Mouse (Mus musculus) cerebellum, postnatal 10 days (tissue): ENCODE data around the gene Ppef2.

Source experiments
- DNase-seq, 2 experiments: peaks; one replicate each; pipeline ENCODE4 v3.0.0; 2021; ENCODE audit warnings: mixed read lengths in 2 of 2

Gene Ppef2

DNA sequence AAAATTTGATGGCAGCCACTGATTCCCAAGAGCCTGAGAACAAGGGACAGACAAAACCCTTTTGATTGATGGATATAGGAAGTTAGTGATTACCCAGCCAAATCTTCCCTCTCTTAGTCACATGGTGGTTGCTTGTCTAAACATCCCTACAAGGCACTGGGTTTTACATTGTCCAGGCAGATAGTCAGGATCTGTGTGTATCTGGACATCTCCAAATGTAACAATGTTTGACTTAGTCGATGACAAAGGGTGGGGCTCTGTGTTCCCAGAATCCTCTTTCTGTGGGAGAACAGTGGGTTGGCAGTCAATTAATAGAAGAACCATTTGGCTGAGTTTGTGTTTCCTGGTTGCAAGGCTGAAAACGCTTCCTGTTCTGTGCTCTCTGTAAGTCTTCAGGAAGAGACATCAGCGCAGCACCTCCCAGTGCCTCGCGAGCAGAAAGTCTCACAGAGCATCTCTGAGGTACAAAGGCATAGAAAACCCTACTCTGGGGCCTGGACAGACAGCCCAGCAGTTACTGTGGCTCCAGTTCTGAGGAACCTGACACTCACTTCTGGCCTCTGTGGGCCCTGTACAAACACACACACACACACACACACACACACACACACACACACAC is 21.0 kb downstream of the Ppef2 start:
- DNase-seq, result no peak

DNA sequence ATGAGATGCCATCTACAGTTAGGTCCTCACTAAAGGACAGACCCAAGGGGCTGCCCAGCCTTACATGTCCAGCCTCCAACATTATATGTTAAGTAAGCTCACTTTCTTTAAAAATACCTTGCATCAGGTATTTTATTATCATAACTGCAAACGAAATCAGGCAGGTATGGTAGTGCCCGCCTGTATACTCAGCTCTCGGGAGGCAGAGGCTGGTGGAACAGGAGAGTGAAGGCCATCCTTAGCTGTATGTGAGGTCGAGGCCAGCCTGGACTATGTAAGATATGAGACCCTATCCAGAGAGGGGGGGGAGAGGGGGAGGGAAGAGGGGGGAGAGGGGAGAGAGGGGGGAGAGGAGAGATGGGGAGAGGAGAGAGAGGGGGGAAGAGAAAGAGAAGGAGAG is 22.7 kb downstream of the Ppef2 start:
- no peak for DNase-seq

DNA sequence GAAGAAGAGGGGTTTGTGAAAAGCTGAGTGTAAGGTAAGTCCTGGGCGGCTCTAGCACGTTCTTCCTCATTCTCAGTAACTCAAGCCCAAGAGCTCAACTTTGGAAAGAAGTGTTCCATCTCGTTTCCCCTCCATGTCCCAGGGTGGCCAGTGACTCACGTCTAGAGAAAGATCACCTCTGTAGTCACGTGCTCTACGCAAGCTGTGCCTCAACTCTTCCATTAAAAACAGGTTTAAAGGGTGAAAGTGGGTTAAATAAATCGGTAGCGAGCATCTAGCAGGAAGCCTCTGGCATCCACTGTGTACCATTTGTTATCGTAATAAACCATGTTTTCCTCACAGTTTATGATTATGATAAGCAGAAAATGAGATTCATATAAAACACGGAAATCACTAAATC is 24.2 kb downstream of the Ppef2 start:
- DNase-seq, result no peak

DNA sequence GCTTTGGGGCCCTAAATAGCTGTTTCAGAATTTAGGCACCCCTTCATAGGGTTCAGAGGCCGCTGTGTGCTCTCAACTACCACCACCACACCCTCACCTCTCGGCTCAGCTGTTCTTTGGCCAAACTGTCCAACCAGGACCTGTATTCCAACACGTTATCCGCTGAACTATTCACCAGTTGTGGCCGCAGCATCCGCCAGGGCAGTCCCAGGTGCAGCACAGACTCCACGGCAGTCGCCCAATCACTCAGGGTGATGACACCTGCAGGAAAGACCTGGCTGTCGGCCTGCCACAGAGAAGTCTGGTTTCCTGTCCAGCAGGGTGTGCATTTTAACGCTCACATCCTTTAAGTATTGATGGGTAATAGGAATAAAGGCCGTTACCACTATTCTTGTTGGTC is 25.8 kb downstream of the Ppef2 start:
- DNase-seq, result no peak

DNA sequence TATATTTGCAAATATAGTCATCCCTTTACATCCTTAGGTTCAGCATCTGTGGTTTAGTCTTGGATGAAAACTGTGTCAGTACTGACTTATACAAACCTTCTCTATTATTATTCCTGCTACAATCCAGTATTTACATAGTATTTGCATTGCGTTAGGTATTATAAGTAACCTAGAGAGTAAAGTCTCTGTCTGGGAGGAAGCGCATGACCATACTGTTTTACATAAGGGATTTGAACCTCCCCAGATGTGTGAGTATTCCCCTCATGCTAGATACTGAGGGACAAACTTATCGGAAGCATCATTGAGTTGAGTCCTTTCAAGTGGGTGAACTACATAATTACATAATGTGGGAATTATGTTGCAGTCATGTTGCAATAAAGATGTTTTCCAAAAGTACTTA is 26.6 kb downstream of the Ppef2 start:
- no peak for DNase-seq

DNA sequence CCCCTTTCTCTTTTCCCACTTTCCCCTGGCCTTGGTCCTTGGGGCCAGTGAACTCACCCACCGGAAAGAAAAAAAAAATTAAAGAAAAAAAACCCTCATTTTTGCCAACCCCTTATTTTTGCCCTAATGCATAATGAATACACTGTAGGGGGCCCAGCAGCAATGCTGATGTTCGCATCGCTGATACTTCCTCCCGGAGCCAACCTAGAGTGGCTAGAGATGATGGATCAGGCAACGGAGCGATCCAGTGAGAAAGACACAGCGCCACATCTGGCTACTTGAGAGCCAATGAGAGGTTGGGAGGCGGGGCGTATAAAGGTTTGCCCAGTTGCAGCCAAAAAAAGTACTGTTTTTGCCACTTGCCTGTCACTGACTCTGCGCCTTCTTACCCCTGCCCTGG is 27.3 kb downstream of the Ppef2 start:
- no peak for DNase-seq

DNA sequence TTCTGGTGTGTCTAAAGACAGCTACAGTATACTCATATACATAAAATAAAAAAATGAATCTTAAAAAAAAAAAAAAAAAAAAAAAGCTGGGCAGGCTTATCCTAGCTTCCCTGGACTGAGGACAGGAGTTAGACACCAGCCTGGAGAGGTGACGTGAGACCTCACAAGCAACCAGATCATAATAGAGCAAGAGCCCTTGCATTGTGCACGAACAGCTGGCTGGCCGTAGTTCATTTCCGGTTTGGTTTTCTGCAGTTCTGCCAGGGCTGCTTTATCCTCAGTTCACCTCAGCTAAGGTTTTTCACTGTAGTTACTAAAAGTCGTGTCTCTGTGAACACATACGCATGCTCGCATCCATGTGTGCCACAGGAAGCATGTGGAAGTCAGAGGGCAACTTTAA is 28.3 kb downstream of the Ppef2 start:
- no peak for DNase-seq

DNA sequence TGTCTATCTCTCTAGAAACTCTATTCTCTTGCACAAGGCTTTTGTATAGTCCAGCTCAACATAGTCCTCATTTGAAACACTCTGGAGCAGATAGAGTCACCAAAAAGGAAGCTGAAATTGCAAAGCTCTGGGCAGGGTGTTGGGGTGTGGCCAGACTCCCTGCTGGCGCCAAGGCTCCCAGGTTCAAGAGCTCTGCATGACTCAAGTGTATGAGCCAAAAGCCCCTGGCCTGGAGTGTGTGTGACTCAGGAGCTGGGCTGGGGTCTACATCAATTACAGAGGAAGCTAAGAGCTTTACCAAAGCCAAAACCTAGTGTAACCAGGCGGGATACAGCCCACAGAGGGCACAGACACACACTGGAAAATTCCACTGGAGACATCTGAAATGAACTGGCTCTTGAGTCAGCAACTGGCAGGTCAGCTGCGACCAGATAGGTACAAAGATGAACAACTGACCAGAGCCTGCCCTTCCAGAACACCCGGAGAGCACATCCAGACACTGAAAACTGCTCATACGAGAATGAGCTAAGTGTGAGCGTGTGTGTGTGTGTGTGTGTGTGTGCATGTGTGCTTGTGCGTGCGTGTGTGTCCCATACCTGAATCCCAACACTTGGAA is 35.7 kb downstream of the Ppef2 start:
- peak; percentile 60 to 71 for DNase-seq

DNA sequence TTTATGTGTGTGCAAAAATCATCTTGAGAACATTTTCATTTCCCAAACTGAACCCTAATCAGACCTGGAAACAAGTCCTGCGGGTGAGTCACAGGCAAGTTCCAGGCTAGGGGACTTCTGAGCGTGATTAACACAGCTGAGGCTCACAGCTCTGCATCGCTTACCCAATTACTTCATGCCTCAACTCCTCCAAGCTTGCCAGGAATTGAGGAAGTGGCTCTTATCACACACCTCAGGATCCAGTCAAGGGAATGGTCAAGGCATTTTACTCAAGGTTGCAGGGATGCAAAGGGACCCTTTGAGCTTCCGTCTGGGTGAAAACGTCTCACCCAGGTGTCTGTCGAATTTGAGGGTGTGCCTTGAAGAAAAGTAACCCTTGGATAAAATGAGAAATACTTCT is 36.3 kb downstream of the Ppef2 start:
- DNase-seq, result peak; percentile 72 to 76

DNA sequence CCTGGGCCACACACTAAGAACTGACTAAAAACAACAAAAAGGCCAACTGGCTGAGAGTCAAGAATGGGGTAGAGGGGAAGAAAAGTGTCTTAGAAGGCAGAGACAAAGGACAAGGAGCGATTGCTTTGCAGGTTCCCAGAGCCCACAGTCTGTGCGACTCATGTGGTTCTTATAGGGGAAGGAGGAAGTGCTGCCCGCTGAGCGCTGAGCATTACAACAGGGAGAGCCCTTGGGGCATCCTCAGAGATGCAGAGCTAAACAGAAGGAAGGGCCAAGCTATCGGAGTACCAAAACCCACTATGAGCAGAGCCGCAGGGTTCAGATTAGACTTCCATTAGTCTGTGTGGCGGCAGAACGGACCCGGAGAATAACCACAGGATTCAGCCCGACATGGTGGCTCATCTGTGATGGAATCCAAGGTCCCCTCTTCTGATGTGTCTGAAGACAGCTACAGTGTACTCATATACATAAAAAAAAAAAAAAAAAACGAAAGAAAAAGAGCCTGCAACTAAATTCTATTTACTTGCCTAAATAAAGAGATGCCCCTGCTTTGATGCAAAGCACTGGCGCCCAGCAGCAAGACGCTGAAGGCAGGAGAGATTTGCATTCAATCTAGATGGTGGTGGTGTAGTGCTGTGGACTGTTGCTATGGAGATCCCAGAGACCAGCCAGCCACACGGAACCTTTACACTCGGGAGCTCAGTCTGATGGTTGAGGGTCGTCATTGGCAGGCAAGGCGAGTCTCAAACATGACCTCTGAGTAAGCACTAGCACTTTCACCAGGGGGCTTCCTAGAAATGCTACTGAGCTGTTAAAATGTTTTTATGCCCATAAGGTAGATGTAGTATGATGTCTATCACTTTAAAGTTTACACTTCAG is 36.9 kb downstream of the Ppef2 start:
- peak; percentile 29 to 37 for DNase-seq

DNA sequence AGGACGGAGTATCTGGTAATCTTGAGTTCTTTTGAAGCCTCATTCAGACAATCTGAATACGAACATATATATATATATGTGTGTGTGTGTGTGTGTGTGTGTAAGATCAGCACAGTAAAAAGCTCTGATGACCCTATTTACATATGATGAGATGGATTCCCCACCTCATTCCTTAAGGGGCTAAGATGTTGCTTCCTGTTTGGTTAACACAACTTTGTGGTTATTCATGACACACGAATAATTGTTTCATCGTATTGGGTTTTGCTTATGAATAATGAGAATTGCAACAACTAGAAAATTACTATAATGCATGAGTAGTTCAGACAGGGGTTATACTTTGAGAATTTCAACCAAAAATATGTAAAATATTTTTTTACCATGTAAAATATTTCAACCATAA is 40.8 kb downstream of the Ppef2 start, which contains the start of gene U90926:
Gene U90926, minus strand, starts transcription at position 101 of the 400 bp plus-strand sequence.
- no peak for DNase-seq

DNA sequence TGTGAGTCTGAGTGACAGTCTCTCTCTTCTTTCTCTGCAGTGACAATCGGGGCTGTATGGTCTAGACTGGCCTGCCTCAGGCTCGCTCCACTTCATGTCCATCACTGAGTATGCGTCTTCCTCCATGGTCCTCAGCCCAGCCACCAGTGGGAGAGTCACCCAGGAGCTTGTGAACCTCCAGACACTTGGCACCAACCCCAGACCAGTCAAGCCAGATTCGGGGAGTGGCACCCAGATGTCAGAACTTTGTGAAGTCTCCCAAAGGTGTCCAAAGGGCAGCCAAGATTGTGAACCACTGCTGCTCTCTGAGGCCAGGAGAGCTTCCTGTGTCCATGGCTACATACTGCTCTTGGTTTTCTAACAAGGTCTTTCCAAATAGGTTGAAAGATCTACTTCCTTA is 43.8 kb downstream of the Ppef2 start:
- no peak for DNase-seq

DNA sequence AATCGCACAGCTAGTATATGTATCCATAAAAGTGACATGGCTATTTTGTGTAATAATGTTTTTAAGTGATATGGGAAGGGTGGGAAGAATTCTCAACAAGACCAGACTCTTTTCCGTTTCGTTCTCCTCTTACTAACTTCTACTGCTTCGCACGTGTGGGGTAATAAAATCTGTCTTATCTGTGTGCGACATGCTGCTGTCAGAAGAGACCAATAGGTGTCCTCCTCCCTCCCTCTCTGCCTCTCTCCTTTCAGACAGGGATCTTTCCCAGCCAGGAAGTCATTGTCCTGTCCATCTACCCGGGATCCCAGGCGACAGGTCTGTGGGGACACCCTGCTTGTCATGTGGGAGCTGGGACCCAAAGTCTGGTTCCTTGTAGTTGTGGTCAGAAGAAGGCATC is 45.9 kb downstream of the Ppef2 start:
- DNase-seq, result no peak

DNA sequence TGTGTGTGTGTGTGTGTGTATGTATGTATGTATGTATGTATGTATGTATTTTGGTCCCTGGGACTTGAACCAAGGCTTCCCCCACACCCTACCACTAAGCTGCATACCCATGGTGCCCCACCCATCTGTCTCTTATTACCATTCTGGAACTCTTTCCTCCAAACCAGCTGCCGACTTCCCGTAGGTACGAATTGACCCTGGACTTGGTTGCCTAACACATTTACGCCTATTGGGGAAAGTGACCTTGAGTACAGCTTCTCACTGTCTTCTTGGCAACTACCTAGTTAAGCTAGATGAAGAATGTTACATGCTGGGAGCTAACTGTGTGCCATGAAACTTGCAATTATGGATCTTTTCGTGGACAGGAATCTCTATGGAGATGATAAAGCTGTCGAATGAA is 50.0 kb downstream of the Ppef2 start:
- no peak for DNase-seq

DNA sequence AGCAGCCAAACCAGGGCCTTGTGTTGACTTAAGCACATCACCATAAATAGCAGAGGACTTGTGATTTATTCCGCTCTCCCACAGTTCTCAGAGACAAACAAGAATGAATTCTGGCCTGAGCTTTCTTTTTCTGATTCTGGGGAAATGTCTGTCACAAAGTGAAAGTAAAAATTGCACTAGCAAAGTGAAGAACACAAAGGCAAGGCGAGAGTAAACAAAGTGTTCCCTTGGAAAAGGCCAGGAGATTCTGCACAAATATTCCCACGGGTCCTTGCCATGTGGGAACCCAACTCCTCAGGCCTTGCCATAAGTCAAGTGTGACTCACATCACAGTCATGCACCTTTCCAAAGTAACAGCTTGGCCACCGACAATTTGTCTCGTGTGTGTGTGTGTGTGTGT is 50.4 kb downstream of the Ppef2 start:
- DNase-seq, result no peak

DNA sequence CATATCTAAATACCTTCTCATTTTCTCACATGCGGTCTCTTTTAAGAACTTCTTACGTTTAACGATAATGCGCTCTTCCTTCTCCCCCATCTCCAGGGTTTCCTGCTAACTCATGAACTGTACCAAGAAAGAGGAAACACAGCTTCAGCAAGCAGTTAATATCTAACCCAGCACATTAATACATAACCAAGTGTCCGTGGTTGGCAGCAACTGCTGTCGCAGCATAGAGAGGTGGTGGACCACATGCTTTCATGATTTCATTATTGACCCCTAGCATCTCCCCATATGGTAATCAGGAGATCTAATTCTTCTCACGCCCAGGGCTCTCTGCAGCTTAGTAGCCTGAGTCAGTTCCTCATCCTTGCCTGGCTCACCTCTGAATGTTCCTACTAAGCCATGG is 50.9 kb downstream of the Ppef2 start:
- DNase-seq, result no peak

DNA sequence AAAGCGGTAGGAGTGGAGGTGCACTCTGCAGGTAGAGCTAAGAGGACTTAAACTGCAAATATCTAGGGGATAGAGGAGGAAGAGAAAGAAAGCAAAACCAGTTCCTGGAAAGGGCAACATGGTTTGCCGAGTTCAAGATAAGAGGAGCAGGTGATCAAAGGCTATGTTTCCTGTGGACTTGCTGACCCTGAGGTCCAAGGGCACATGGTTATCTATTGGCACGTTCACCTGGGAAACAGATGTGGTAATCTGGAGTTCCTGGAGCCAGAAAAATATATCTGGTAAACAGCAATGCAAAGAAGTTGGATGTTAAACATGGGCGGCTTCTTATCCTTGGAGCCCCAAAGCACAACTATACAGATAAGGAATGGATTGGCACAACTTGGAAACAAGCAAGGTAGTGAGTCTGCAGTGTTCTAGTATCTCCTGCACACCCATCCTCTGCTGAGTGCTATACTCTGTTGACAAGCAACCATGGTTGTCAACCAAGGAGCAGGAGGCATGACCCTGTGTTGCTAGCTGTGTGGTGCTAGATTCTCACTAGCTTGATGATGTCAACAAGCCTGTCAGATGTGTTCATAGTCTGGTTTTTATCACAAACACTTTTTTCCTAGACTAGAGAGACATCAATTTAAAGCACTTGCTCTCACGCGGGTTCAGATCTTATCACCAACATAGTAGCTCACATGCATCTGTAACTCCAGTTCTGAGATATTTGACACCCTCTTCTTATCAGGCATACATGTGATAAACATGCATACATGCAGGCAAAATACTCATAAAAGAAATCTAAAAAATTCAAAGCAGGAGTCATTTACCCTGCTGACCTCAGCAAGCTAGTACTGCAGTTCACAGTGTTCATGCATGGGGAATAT is 51.7 kb downstream of the Ppef2 start:
- no peak for DNase-seq

DNA sequence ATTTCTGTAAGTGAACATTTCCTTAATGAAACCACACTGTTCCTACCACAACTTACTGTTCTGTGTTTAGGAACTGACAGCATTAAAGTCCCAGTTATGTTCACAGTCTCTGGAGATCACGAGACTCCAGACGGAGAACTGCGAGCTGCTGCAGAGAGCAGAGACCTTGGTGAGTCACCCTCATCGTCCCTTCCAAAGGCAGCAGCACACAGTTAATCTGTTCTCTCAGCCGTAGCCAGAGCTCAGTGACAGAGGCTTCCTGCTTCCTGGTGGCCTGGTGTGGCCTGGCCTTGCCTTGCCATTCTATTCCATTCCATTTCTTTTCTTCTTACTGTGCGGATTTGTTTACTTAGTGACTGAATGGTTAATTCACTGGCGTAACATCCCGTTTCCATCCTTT is 57.8 kb downstream of the Ppef2 start:
- DNase-seq, result no peak

DNA sequence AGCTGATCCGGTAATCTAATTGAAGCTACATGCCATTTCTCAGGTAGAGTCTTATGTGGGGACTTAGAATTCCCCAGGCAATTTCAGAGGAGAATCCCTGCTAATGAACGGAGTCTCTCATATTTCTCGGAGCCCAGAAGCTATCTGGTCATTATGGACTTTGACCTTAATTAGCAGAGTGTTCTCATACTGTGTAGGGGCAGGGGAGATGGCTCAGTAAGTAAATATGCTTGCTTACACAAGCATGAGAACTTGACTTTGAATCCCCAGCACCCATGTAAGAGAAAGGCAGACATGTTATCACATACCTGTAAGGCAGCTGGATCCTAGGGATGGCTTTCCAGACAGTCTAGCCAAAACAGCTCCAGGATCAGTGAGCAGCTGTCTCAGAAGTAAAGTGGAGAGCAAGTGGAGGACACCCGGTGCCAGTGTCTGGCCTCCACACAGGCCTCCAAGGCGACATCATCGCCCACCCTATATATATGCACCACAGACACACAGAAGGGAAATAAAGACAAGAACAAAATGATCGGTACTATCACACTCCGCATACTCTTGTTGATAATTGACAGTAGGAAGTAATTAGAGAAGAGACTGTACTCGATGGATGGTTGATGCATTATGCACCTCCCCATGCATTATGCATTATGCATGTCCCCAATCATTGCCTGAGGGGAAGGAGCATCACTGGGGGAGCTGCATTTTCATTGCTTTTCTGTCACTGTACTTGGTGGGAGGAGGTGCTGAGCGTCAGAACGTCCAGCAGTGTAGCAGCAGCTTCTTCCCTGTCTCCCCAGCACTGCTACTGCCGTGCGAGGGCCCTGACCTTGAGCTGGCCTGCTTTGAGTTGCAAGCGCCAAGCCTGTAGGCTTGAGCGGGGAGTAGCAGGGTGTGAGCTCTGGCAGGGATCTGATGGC is 58.9 kb downstream of the Ppef2 start:
- no peak for DNase-seq

DNA sequence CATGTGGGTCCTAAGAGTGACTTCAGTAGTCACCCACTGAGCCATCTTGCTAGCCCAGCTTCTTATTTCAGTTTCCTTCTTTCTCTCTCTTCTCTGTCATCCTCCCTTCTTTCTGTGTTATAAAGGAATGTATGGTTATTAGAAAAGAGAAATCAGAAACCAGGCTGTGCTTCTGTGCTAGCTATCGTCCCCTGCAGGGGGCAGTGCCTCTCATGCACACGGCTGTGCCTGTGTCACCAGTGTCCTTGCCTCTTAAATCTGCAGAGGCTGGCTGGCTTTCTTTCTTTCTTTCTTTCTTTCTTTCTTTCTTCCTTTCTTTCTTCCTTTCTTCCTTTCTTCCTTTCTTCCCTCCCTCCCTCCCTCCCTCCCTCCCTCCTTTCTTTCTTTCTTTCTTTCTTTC is 60.4 kb downstream of the Ppef2 start:
- peak; percentile 71 to 72 for DNase-seq

DNA sequence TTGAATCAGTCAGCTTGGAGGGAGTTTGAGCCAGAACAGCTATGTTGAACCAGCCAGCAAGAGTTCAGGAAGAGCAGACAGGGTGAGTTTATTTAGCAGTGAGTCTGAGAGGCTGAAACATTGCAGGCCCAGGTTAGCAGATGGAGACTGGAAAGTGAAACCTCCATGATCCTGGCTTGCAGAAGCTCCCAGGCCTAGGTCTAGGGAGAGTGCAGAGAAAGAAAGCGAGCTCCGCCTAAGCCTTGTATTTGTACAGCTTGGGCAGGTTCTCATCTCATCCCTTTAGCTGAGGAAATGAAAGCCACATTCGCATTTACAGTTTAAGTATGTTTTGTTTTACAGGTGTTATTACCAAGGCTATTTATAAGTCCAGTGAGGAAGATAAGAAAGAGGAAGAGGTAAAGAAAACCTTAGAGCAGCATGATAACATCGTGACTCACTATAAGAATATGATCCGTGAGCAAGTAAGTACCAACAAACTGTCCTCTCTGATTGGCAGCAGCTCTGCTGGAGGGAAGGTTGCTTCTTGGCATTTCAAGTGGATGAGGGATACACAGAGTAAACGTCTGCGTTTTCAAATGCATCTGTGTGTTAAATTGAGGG is 67.1 kb downstream of the Ppef2 start:
- DNase-seq, result no peak
